Mouse (Mus musculus) limb, embryonic 15.5 days (tissue): Measurements from ENCODE around the gene Otud4. TPM values are rescaled to one million over a fixed set of nuclear protein-coding genes. Genes with fewer than 3 reads are reported as not detected.
"Not testable (repeated sequence)": the region's sequence is repeated elsewhere in the genome, so short reads cannot be mapped to it uniquely, and the experiment has no call there.

Experiments
- ATAC-seq: fragments of 200-750 bp; cut with Nextera tagmentation; 2 replicates; pipeline ENCODE4 v1.8.0; 2017; ENCODE audit warnings: low read depth, moderate TSS enrichment; ENCODE audit not compliant: insufficient number of reproducible peaks, low FRiP score, low TSS enrichment
- H3K27ac ChIP-seq: fragments of 300-500 bp; sonication (generic); 2 replicates; pipeline ENCODE4 v1.5.1; 2015; ENCODE audit warnings: moderate library complexity, mild to moderate bottlenecking, inconsistent platforms
- H3K27me3 ChIP-seq: fragments of 300-500 bp; sonication (generic); 2 replicates; pipeline ENCODE4 v1.6.1; 2015; ENCODE audit warnings: inconsistent platforms
- H3K36me3 ChIP-seq: fragments of 300-500 bp; sonication (generic); 2 replicates; pipeline ENCODE4 v1.6.1; 2015; ENCODE audit warnings: inconsistent platforms
- H3K4me1 ChIP-seq: fragments of 300-500 bp; sonication (generic); 2 replicates; pipeline ENCODE4 v1.6.1; 2015; ENCODE audit warnings: inconsistent platforms
- H3K4me2 ChIP-seq: fragments of 300-500 bp; sonication (generic); 2 replicates; pipeline ENCODE4 v1.6.1; 2015; ENCODE audit warnings: mild to moderate bottlenecking, inconsistent platforms
- H3K4me3 ChIP-seq: fragments of 300-500 bp; sonication (generic); 2 replicates; pipeline ENCODE4 v1.5.1; 2015; ENCODE audit warnings: mild to moderate bottlenecking, inconsistent platforms
- H3K9ac ChIP-seq: fragments of 300-500 bp; sonication (generic); 2 replicates; pipeline ENCODE4 v1.6.1; 2015; ENCODE audit warnings: inconsistent platforms
- H3K9me3 ChIP-seq: fragments of 300-500 bp; sonication (generic); 2 replicates; pipeline ENCODE4 v1.6.1; 2016; ENCODE audit warnings: inconsistent platforms
- WGBS: fragments of 180-500 bp; shearing (Covaris S2); methylation state at CpG from one replicate; pipeline ENCODE4 v1.1.7; 2015; 5-methylcytosine and 5-hydroxymethylcytosine counted together
- polyA plus RNA-seq: library from polyadenylated mRNA; unstranded; fragments of >200 nt; fragmentation: Nextera tagmentation; extraction: Ambion mirVana; gene quantifications from 2 replicates; pipeline ENCODE4 v1.2.1, GENCODE M21; 2015

Gene Otud4
- polyA plus RNA-seq, 1 experiment from 2014 or later, result 11.8 TPM

GRCm38 (mm10) chr8:79641119-79641518, 1.7 kb downstream of the Otud4 start:
- Histone ChIP-seq H3K4me1 (peaks cover 28% of the 10 kb centered on the region), H3K9ac (no peak overlapping the region)
- ATAC-seq, result no peak

GRCm38 (mm10) chr8:79649569-79649968, 10.2 kb downstream of the Otud4 start:
- H3K36me3 ChIP-seq, result peaks cover 33% of the 10 kb centered on the region
- ATAC-seq, result no peak

More at GRCm38 (mm10) chr8:79641119-79641518, 1.7 kb downstream of the Otud4 start:
- Histone ChIP-seq H3K9me3 (no peaks in the 10 kb centered on the region), H3K27me3 (no peaks in the 10 kb centered on the region), H3K36me3 (peaks cover 13% of the 10 kb centered on the region), H3K27ac (no peak overlapping the region), H3K4me3 (peak overlapping the region; percentile 95), H3K4me2 (peak overlapping the region; percentile 71)
- WGBS, result 21% methylated on average over 1 of the region's 1 CpGs

GRCm38 (mm10) chr8:79650158-79650814, 10.9 kb downstream of the Otud4 start:
- no peak for ATAC-seq
- no peaks in the 10 kb centered on the region for H3K27me3 ChIP-seq
- peaks cover 40% of the 10 kb centered on the region for H3K36me3 ChIP-seq
- no peak overlapping the region for H3K27ac ChIP-seq
- no peak overlapping the region for H3K9ac ChIP-seq
- H3K4me2 ChIP-seq, result no peak overlapping the region
- 75% methylated on average over 1 of the region's 1 CpGs for WGBS
- no peaks in the 10 kb centered on the region for H3K4me1 ChIP-seq
- no peak overlapping the region for H3K4me3 ChIP-seq
- no peaks in the 10 kb centered on the region for H3K9me3 ChIP-seq

More at GRCm38 (mm10) chr8:79649569-79649968, 10.2 kb downstream of the Otud4 start:
- no peak overlapping the region for H3K9ac ChIP-seq
- no peak overlapping the region for H3K4me2 ChIP-seq
- H3K4me1 ChIP-seq, result no peaks in the 10 kb centered on the region
- no peaks in the 10 kb centered on the region for H3K9me3 ChIP-seq
- H3K27ac ChIP-seq, result no peak overlapping the region
- no peak overlapping the region for H3K4me3 ChIP-seq
- 65% methylated on average over 4 of the region's 4 CpGs for WGBS
- H3K27me3 ChIP-seq, result no peaks in the 10 kb centered on the region

GRCm38 (mm10) chr8:79653736-79654135, 14.3 kb downstream of the Otud4 start:
- no peak overlapping the region for H3K9ac ChIP-seq
- no peak overlapping the region for H3K4me3 ChIP-seq
- no peak overlapping the region for H3K27ac ChIP-seq
- no peak for ATAC-seq
- no peaks in the 10 kb centered on the region for H3K4me1 ChIP-seq
- 90% methylated on average over 4 of the region's 4 CpGs for WGBS
- no peaks in the 10 kb centered on the region for H3K27me3 ChIP-seq
- H3K36me3 ChIP-seq, result peaks cover 43% of the 10 kb centered on the region
- no peaks in the 10 kb centered on the region for H3K9me3 ChIP-seq
- H3K4me2 ChIP-seq, result no peak overlapping the region

- not testable (repeated sequence) for H3K9me3 ChIP-seq, H3K4me3 ChIP-seq, H3K27ac ChIP-seq, H3K4me2 ChIP-seq, ATAC-seq, H3K9ac ChIP-seq, H3K4me1 ChIP-seq, H3K27me3 ChIP-seq
- H3K36me3 ChIP-seq, result peaks cover 59% of the 10 kb centered on the region
- 88% methylated on average over 4 of the region's 4 CpGs for WGBS
These were observed 19.3 kb downstream of the Otud4 start for GRCm38 (mm10) chr8:79658715-79659114.

- 78% methylated on average over 4 of the region's 4 CpGs for WGBS
- no peak for ATAC-seq
- H3K36me3 ChIP-seq, result peaks cover 32% of the 10 kb centered on the region
These were observed 37.0 kb downstream of the Otud4 start for GRCm38 (mm10) chr8:79676461-79676860.

GRCm38 (mm10) chr8:79679005-79679404, 39.6 kb downstream of the Otud4 start:
- Histone ChIP-seq H3K4me1 (no peaks in the 10 kb centered on the region), H3K27ac (no peak overlapping the region), H3K9ac (no peak overlapping the region), H3K36me3 (peaks cover 27% of the 10 kb centered on the region), H3K9me3 (no peaks in the 10 kb centered on the region), H3K4me3 (no peak overlapping the region), H3K4me2 (no peak overlapping the region), H3K27me3 (no peaks in the 10 kb centered on the region)
- 54% methylated on average over 5 of the region's 5 CpGs for WGBS
- ATAC-seq, result no peak

More at GRCm38 (mm10) chr8:79676461-79676860, 37.0 kb downstream of the Otud4 start:
- Histone ChIP-seq H3K27me3 (no peaks in the 10 kb centered on the region), H3K9ac (no peak overlapping the region), H3K27ac (no peak overlapping the region), H3K9me3 (no peaks in the 10 kb centered on the region), H3K4me2 (no peak overlapping the region), H3K4me3 (no peak overlapping the region), H3K4me1 (no peaks in the 10 kb centered on the region)

- not testable (repeated sequence) for ATAC-seq, H3K9ac ChIP-seq, H3K27me3 ChIP-seq, H3K9me3 ChIP-seq, H3K27ac ChIP-seq, H3K4me1 ChIP-seq
- peaks cover 32% of the 10 kb centered on the region for H3K36me3 ChIP-seq
- peak overlapping the region; percentile 40 for H3K4me3 ChIP-seq
- 49% methylated on average over 10 of the region's 10 CpGs for WGBS
- H3K4me2 ChIP-seq, result peak overlapping the region; percentile 75
These were observed 40.7 kb downstream of the Otud4 start for GRCm38 (mm10) chr8:79680083-79680482.

GRCm38 (mm10) chr8:79680555-79680954, 41.1 kb downstream of the Otud4 start:
- 6% methylated on average over 34 of the region's 34 CpGs for whole genome bisulfite sequencing
- Histone ChIP-seq H3K36me3 (peaks cover 34% of the 10 kb centered on the region), H3K4me3 (peak overlapping the region; percentile 40), H3K9ac (0 out of 2 replicates have a peak overlapping the region, but pooled peaks have one; percentile 33), H3K27ac (no peak overlapping the region), H3K4me2 (peak overlapping the region; percentile 75), H3K4me1 (no peaks in the 10 kb centered on the region), H3K9me3 (no peaks in the 10 kb centered on the region), H3K27me3 (no peaks in the 10 kb centered on the region)
- ATAC-seq, result no peak

- Histone ChIP-seq H3K4me2 (peak overlapping the region; percentile 75), H3K9ac (no peak overlapping the region), H3K4me1 (no peaks in the 10 kb centered on the region), H3K36me3 (peaks cover 38% of the 10 kb centered on the region), H3K4me3 (peak overlapping the region; percentile 40), H3K27ac (no peak overlapping the region), H3K27me3 (no peaks in the 10 kb centered on the region), H3K9me3 (no peaks in the 10 kb centered on the region)
- no peak for ATAC-seq
- WGBS, result 27% methylated on average over 2 of the region's 2 CpGs
These were observed 41.5 kb downstream of the Otud4 start for GRCm38 (mm10) chr8:79680965-79681364.

GRCm38 (mm10) chr8:79685927-79686326, 46.5 kb downstream of the Otud4 start:
- not testable (repeated sequence) for H3K4me1 ChIP-seq, H3K9me3 ChIP-seq, H3K27ac ChIP-seq, H3K9ac ChIP-seq, ATAC-seq, H3K4me2 ChIP-seq, H3K4me3 ChIP-seq, H3K27me3 ChIP-seq
- H3K36me3 ChIP-seq, result peaks cover 69% of the 10 kb centered on the region
- 92% methylated on average over 5 of the region's 5 CpGs for WGBS

- peaks cover 61% of the 10 kb centered on the region for H3K36me3 ChIP-seq
- no peaks in the 10 kb centered on the region for H3K27me3 ChIP-seq
- 88% methylated on average over 2 of the region's 2 CpGs for WGBS
- H3K4me1 ChIP-seq, result no peaks in the 10 kb centered on the region
- no peak for ATAC-seq
- H3K9me3 ChIP-seq, result no peaks in the 10 kb centered on the region
- no peak overlapping the region for H3K4me3 ChIP-seq
- no peak overlapping the region for H3K9ac ChIP-seq
- no peak overlapping the region for H3K27ac ChIP-seq
- H3K4me2 ChIP-seq, result no peak overlapping the region
These were observed 53.1 kb downstream of the Otud4 start for GRCm38 (mm10) chr8:79692531-79692930.
